In genomic region chr3:87560156-87560555, GRCm38 (mm10) we compare ENCODE assay signal across 13 mouse cellular contexts. TPM values are rescaled to one million over a fixed set of nuclear protein-coding genes. Genes with fewer than 3 reads are reported as not detected.
DNase-seq lines count a peak whose midpoint lies in the region; ATAC-seq and TF ChIP-seq lines count a peak whose summit lies in the region.
"Had no signal": no experiment of that assay in that cellular context is flagged by ENCODE, and none has a peak within 500 bp of the region (broad histone marks: within the 10 kb centered on the region; RNA-seq: fewer than 3 reads in every experiment).

No protein-coding gene starts in this region.

- DNase-seq in heart, adult 11 months, result peak; percentile 81
- DNase-seq in heart, adult 18-20 months, result no peak
- DNase-seq in liver, postnatal 0 days, result no peak
- DNase-seq in liver, embryonic 11.5 days (ENCODE audit: low spot score), result no peak
- DNase-seq in urinary bladder, adult 2 months (ENCODE audit: low spot score), result peak; percentile 24
- no peak for DNase-seq in urinary bladder, postnatal 4 days (ENCODE audit: low spot score in 2 of 2)
- DNase-seq in stomach, postnatal 0 days (ENCODE audit: low spot score), result no peak
- no peak for DNase-seq in urinary bladder, postnatal 25 days (ENCODE audit: low spot score)
- DNase-seq: adrenal gland, adult 2 months; cerebellum, adult 11 months; forebrain, postnatal 0 days had no signal

- H3K9ac ChIP-seq in liver, postnatal 0 days (replicated peaks), result no peak overlapping the region
- H3K9ac ChIP-seq in liver, embryonic 11.5 days (ENCODE audit: low read depth, low read length), result no peak overlapping the region
- H3K9ac ChIP-seq in stomach, postnatal 0 days (ENCODE audit: low read length), result no peak overlapping the region
- H3K9ac ChIP-seq: embryonic facial prominence, embryonic 13.5 days; forebrain, postnatal 0 days had no signal

- peak; percentile 20 for TF ChIP-seq CTCF in liver, postnatal 0 days (IDR thresholded peaks at IDR 0.05; ENCODE audit: low read depth)
- peak; percentile 55 for TF ChIP-seq CTCF in stomach, postnatal 0 days (IDR thresholded peaks at IDR 0.05; ENCODE audit: low read depth)

- no peaks in the 10 kb centered on the region for H3K9me3 ChIP-seq in liver, postnatal 0 days (ENCODE audit: low read length)
- H3K9me3 ChIP-seq in liver, embryonic 11.5 days (ENCODE audit: control insufficient read depth, low read length), result no peaks in the 10 kb centered on the region
- no peaks in the 10 kb centered on the region for H3K9me3 ChIP-seq in stomach, postnatal 0 days (ENCODE audit: control insufficient read depth, low read length)
- H3K9me3 ChIP-seq: embryonic facial prominence, embryonic 13.5 days had no signal

- no peak for TF ChIP-seq EP300 in liver, postnatal 0 days (IDR thresholded peaks at IDR 0.05; ENCODE audit: low read depth)
- no peak for TF ChIP-seq EP300 in stomach, postnatal 0 days (optimal IDR thresholded peaks at IDR 0.05)

- no peak overlapping the region for H3K4me2 ChIP-seq in liver, postnatal 0 days (ENCODE audit: low read depth, low read length)
- no peak overlapping the region for H3K4me2 ChIP-seq in liver, embryonic 11.5 days
- no peak overlapping the region for H3K4me2 ChIP-seq in stomach, postnatal 0 days (replicated peaks; ENCODE audit: low read depth)
- H3K4me2 ChIP-seq: embryonic facial prominence, embryonic 13.5 days; heart, embryonic 11.5 days had no signal

- WGBS in liver, postnatal 0 days (ENCODE audit: insufficient replicate concordance), result 46% methylated on average over 3 of the region's 3 CpGs
- WGBS in liver, embryonic 11.5 days, result 65% methylated on average over 3 of the region's 3 CpGs
- 53% methylated on average over 3 of the region's 3 CpGs for WGBS in stomach, postnatal 0 days

- H3K36me3 ChIP-seq in liver, postnatal 0 days (replicated peaks; ENCODE audit: insufficient read depth, low read length), result no peaks in the 10 kb centered on the region
- no peaks in the 10 kb centered on the region for H3K36me3 ChIP-seq in liver, embryonic 11.5 days (ENCODE audit: control insufficient read depth, insufficient read depth, low read length)
- no peaks in the 10 kb centered on the region for H3K36me3 ChIP-seq in stomach, postnatal 0 days (ENCODE audit: control insufficient read depth, insufficient read depth, low read length)
- H3K36me3 ChIP-seq: embryonic facial prominence, embryonic 13.5 days had no signal

- H3K4me1 ChIP-seq in liver, postnatal 0 days (ENCODE audit: insufficient read depth), result peaks cover 4% of the 10 kb centered on the region; the same call in 1 of the 2 replicates
- no peaks in the 10 kb centered on the region for H3K4me1 ChIP-seq in liver, embryonic 11.5 days (replicated peaks; ENCODE audit: control insufficient read depth, insufficient read depth, low read length)
- H3K4me1 ChIP-seq in stomach, postnatal 0 days (replicated peaks; ENCODE audit: control insufficient read depth, insufficient read depth), result no peaks in the 10 kb centered on the region
- H3K4me1 ChIP-seq: embryonic facial prominence, embryonic 13.5 days had no signal

- ATAC-seq in liver, postnatal 0 days, result no peak
- ATAC-seq in liver, embryonic 11.5 days (replicated peaks; ENCODE audit: low FRiP score), result no peak
- no peak for ATAC-seq in stomach, postnatal 0 days (ENCODE audit: low FRiP score, low TSS enrichment)
- ATAC-seq: forebrain, postnatal 0 days had no signal

- H3K27ac ChIP-seq in liver, postnatal 0 days (ENCODE audit: low read depth), result no peak overlapping the region
- H3K27ac ChIP-seq in liver, embryonic 11.5 days (ENCODE audit: low read depth, low read length), result no peak overlapping the region
- no peak overlapping the region for H3K27ac ChIP-seq in stomach, postnatal 0 days (replicated peaks)
- H3K27ac ChIP-seq: embryonic facial prominence, embryonic 13.5 days had no signal

- no peaks in the 10 kb centered on the region for H3K27me3 ChIP-seq in liver, postnatal 0 days (ENCODE audit: insufficient read depth, low read length)
- H3K27me3 ChIP-seq in liver, embryonic 11.5 days (replicated peaks; ENCODE audit: control insufficient read depth, insufficient read depth, low read length), result no peaks in the 10 kb centered on the region; the same call in 1 of the 2 replicates
- no peaks in the 10 kb centered on the region for H3K27me3 ChIP-seq in stomach, postnatal 0 days (ENCODE audit: control insufficient read depth, insufficient read depth, low read length)
- H3K27me3 ChIP-seq: embryonic facial prominence, embryonic 13.5 days had no signal

- no peak overlapping the region for H3K4me3 ChIP-seq in liver, postnatal 0 days (ENCODE audit: low read depth, low read length)
- H3K4me3 ChIP-seq in liver, embryonic 11.5 days (ENCODE audit: low read depth, low read length), result no peak overlapping the region
- H3K4me3 ChIP-seq in stomach, postnatal 0 days (ENCODE audit: low read depth, low read length), result no peak overlapping the region
- H3K4me3 ChIP-seq: embryonic facial prominence, embryonic 13.5 days had no signal

RNA-seq across cellular contexts. Expression of gene Etv3, which starts 34.9 kb away (rescaled TPM):
- total RNA-seq in heart, adult 18-20 months (2021), result 10 to 100 TPM; 18.6 to 20.9 TPM
- 3.6 and 3.9 TPM in 2 replicates for polyA plus RNA-seq in liver, postnatal 0 days (2015; fragmentation: Nextera tagmentation; extraction: Ambion mirVana)
- polyA plus RNA-seq in liver, embryonic 11.5 days (2014; fragmentation: Nextera tagmentation; extraction: Ambion mirVana), result 6.2 and 7.3 TPM in 2 replicates
- polyA plus RNA-seq in urinary bladder, adult 2 months (2012; rRNA removed), result 17.2 and 18.1 TPM in 2 replicates
- 11.8 and 13.6 TPM in 2 replicates for polyA plus RNA-seq in stomach, postnatal 0 days (2015; fragmentation: Nextera tagmentation; extraction: Ambion mirVana)

RNA-seq across cellular contexts. Expression of gene Arhgef11, which starts 57.2 kb away (rescaled TPM):
- total RNA-seq in heart, adult 18-20 months (2021), result 10 to 100 TPM; 18.9 to 19.2 TPM
- polyA plus RNA-seq in liver, postnatal 0 days (2015; fragmentation: Nextera tagmentation; extraction: Ambion mirVana), result 2.3 and 2.8 TPM in 2 replicates
- polyA plus RNA-seq in liver, embryonic 11.5 days (2014; fragmentation: Nextera tagmentation; extraction: Ambion mirVana), result 6.3 and 7.6 TPM in 2 replicates
- 22.2 and 25.5 TPM in 2 replicates for polyA plus RNA-seq in urinary bladder, adult 2 months (2012; rRNA removed)
- 5.9 and 6.1 TPM in 2 replicates for polyA plus RNA-seq in stomach, postnatal 0 days (2015; fragmentation: Nextera tagmentation; extraction: Ambion mirVana)

Comparison
In these comparisons a context has a peak if more than half of its experiments do, and no peak if none do; other contexts are left out.
1. DNase-seq: peak in heart, adult 11 months (single experiment) and urinary bladder, adult 2 months (single experiment); none in heart, adult 18-20 months (0 of 2), liver, postnatal 0 days (single experiment), liver, embryonic 11.5 days (single experiment), urinary bladder, postnatal 4 days (0 of 2), stomach, postnatal 0 days (single experiment) and urinary bladder, postnatal 25 days (single experiment).